Mouse (Mus musculus): ENCODE data around the gene Gm14440.
"Not testable (repeated sequence)": the region's sequence is repeated elsewhere in the genome, so short reads cannot be mapped to it uniquely, and the experiment has no call there.

The Gm14440 gene

DNA sequence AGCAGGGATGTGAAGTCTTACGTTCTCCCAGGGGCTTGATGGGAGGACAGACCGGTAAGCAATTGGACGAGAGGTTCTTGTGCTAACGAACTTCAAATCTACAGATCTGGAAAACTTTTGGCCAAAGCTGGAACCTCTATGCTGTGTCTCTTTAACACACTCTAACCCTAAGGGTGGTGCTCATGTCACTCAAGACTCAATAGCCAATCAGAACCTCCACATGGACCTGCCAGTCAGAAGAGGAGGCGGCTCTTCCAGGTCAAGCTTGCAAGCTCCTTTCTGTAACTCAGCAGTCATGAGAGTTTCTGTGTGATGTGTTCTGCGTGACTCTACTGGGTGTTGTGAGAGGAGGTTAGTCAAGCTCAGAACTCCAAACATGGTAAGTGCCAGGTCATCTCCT, at the start of gene Gm14440:
Gene Gm14440, plus strand, starts transcription at position 301 of the 400 bp plus-strand sequence.
- not testable (repeated sequence) for DNase-seq (ENCODE audit: low read depth, low spot score)
